Mouse (Mus musculus) ES-E14 (cell line): ENCODE data around the gene Gm10972. TPM values are rescaled to one million over a fixed set of nuclear protein-coding genes. Genes with fewer than 3 reads are reported as not detected.
"Not testable (repeated sequence)": the region's sequence is repeated elsewhere in the genome, so short reads cannot be mapped to it uniquely, and the experiment has no call there.

Source experiments
- DNase-seq: peaks from one replicate; pipeline ENCODE4 v3.0.0-alpha.2; 2013; ENCODE audit warnings: low read depth, low spot score
- H3K27ac ChIP-seq: 2 replicates; pipeline ENCODE4 v1.5.1; 2012; ENCODE audit warnings: low read depth, mild to moderate bottlenecking, low read length, moderate library complexity, mixed read lengths; ENCODE audit not compliant: poor library complexity, insufficient read depth, severe bottlenecking
- H3K36me3 ChIP-seq: 2 replicates; pipeline ENCODE4 v1.6.1; 2012; ENCODE audit warnings: mild to moderate bottlenecking, low read length, moderate library complexity, mixed read lengths; ENCODE audit not compliant: control insufficient read depth, poor library complexity, insufficient read depth, severe bottlenecking
- H3K4me1 ChIP-seq, 2 experiments: fragments of 150-350 bp in 1 of 2; sonication (generic) in 1 of 2; 2 replicates each; pipeline ENCODE4 v1.6.1; 2012; ENCODE audit warnings: low read length in 2 of 2, mild to moderate bottlenecking in 1 of 2, mixed read lengths in 1 of 2; ENCODE audit not compliant: control insufficient read depth in 2 of 2, insufficient read depth in 2 of 2, poor library complexity in 1 of 2
- H3K4me3 ChIP-seq, 2 experiments: fragments of 150-350 bp in 1 of 2; sonication (generic) in 1 of 2; 2 replicates each; pipeline ENCODE4 v1.5.1; 2012; ENCODE audit warnings: low read length in 2 of 2, low read depth in 1 of 2, mild to moderate bottlenecking in 1 of 2, mixed read lengths in 1 of 2; ENCODE audit not compliant: insufficient read depth in 1 of 2, poor library complexity in 1 of 2, severe bottlenecking in 1 of 2
- H3K9ac ChIP-seq: 2 replicates; pipeline ENCODE4 v1.6.1; 2012; ENCODE audit warnings: low read depth, mild to moderate bottlenecking, low read length, mixed read lengths; ENCODE audit not compliant: poor library complexity, insufficient read depth, severe bottlenecking
- H3K9me3 ChIP-seq: fragments of 150-350 bp; sonication (generic); 2 replicates; pipeline ENCODE4 v1.6.1; 2012; ENCODE audit warnings: low read depth, mild to moderate bottlenecking, low read length; ENCODE audit not compliant: control insufficient read depth, insufficient read depth
- in situ Hi-C, 2 experiments: fragments of 600-800 bp; cut with MboI; formaldehyde crosslinking; loops; one replicate each; pipeline ENCODE4 v1.15.1; 2025; ENCODE audit warnings: low sequenced_read_pairs in 2 of 2, inconsistent platforms in 1 of 2; ENCODE audit not compliant: unreplicated experiment in 2 of 2
- total RNA-seq: library from RNA; depleted of rRNA; stranded (reverse); fragments of 300-350 nt; gene quantifications from 2 replicates; pipeline ENCODE4 v1.2.3, GENCODE M21; 2012

Gm10972 gene
- total RNA-seq, 1 experiment, result not detected

DNA sequence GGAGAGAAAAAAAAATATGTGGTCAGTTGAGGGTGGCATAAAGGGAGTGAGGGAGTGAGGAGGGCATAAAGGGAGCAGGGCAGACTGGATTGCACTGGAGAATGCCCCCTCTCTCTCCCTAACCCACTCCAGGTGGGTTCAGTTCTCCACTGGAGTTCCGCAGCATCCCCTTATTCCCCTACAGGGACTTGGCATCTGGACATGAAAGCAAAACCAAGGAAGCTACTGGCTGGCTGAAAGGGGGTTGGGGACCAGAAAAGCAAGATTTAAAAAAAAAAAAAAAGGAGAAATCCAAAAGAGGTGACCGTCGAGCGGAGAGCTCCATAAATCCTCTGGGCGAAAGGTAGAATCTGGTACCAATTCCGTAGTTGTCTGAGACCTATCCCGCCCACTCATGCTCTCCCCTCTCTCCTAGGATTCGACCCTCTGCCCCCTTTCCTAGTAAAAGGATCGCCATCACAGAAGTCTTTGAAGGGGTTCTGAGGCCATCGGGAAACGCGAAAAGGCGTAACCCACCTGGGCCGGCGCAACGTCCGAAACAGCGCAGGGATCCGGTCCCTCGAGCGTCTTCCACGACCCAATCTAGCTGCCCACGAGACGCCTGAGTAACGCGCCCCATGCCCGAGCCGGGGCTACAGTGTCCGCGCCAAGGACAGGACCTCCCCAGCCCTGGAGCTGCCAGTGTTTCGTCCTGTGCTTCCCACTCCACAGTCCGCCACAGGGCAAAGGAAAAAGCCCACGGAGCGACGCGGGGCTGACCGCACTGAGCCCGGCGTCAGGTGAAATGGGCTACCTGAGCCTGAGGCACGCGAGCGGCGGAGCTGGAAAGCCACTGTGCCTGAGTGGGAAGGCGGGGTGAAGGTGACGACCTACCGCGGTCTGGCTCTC, 15.2 kb downstream of the Gm10972 start:
- in situ Hi-C loops, DNase-seq: not testable (repeated sequence)
- peak overlapping the region; percentile 22; the same call in 1 of the 2 replicates for H3K9ac ChIP-seq

DNA sequence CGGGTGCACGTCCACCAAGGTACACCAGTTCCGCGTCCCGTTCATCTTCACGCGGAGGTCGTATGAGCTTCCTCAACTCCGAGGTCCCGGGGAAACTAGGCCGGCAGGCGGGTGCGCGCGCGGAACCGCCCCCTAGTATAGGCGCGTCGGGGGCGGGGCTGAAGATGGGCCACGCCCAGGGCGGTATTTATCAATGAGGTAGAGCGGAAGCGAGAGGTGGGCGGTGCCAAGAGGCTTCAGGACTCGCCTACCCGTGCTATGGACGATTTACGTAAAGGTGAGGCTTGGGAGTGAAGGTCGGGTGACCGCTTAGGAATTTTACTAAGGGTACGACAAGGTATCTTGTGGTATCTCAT, 15.8 kb downstream of the Gm10972 start, which contains the start of gene Tuft1:
Gene Tuft1 (minus strand): TSS at position 133 of the 356 bp plus-strand sequence.
- not testable (repeated sequence) for H3K27ac ChIP-seq, DNase-seq

More for the DNA sequence above, 15.2 kb downstream of the Gm10972 start:
- H3K36me3 ChIP-seq, H3K9me3 ChIP-seq, H3K27ac ChIP-seq, H3K4me1 ChIP-seq: not testable (repeated sequence)
- peak overlapping the region; percentile 40 to 49 for H3K4me3 ChIP-seq

GRCm38 (mm10) chr3:94659142-94659748, 16.3 kb downstream of the Gm10972 start:
- H3K9me3 ChIP-seq, H3K27ac ChIP-seq, H3K4me1 ChIP-seq, in situ Hi-C loops, H3K36me3 ChIP-seq, H3K9ac ChIP-seq: not testable (repeated sequence)
- H3K4me3 ChIP-seq, result peak overlapping the region in 1 of 2 experiments; percentile 34; a peak in 1 of 4 replicates
- DNase-seq, result peak; percentile 28

More for the DNA sequence above, 15.8 kb downstream of the Gm10972 start, which contains the start of gene Tuft1:
- H3K4me1 ChIP-seq, in situ Hi-C loops, H3K36me3 ChIP-seq, H3K9me3 ChIP-seq: not testable (repeated sequence)
- Histone ChIP-seq H3K9ac (peak within 1 kb of the TSS; percentile 22; the same call in 1 of the 2 replicates), H3K4me3 (peak within 1 kb of the TSS; percentile 40 to 49)

- H3K4me3 ChIP-seq, in situ Hi-C loops, H3K9ac ChIP-seq, DNase-seq, H3K9me3 ChIP-seq, H3K27ac ChIP-seq, H3K36me3 ChIP-seq, H3K4me1 ChIP-seq: not testable (repeated sequence)
These were observed 17.9 kb downstream of the Gm10972 start for GRCm38 (mm10) chr3:94660841-94661240.

DNA sequence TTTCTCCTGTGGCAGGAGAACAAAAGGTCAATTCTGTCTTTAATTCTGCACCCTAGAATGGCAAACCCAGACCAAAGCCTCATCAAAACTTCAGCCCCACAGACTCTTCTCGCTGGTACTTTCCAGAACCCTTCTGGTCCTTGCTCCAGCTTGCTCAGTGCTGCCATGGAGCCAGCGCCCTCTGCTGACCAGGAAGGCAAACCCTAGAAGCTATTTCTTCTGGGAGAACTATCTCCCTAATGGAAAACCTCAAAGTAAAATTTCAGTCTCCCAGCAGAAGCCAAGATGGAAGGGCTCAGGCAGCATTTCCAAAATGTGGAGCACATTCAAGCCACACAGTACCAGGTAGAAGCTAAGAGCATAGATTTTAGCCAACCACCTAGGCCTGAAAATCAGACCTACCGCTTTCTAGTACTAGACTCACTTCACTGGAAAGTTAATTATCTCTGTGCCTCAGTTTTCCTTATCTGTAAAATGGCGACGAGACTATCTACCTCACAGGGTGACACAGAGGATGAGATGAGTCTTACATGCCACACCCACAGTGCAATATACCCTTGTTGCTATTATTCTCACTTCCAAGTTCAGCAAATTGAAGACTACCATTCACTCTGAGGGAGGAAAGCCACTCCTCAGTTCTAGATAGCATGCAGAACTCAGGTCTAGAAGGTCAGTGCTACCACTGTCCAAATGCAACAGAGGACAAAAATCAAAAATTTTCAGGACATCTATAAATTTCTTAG, 22.3 kb downstream of the Gm10972 start:
- H3K4me1 ChIP-seq, H3K27ac ChIP-seq, H3K9me3 ChIP-seq, H3K9ac ChIP-seq, in situ Hi-C loops, DNase-seq, H3K4me3 ChIP-seq, H3K36me3 ChIP-seq: not testable (repeated sequence)

DNA sequence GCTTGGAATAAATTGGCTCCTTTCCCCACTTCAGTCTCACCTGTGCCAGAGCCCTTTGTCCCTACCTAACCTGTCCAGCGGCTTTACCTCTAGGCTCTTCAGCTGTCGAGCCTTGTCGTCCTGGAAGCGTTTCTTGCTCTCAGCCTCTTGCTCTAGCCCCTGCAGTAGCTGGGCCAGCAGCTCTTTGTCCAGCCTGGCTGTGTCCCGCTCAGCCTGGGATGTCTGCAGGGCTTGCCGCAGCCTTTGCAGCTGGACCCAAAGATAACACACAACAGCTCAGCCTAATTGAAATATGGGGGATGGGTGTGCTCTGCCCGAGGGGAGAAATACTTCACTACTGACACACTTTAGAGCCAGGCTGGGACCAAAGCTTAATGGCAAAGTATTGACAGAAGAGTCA, 23.0 kb downstream of the Gm10972 start:
- H3K9ac ChIP-seq, H3K27ac ChIP-seq, H3K4me3 ChIP-seq, H3K4me1 ChIP-seq, DNase-seq, in situ Hi-C loops, H3K36me3 ChIP-seq, H3K9me3 ChIP-seq: not testable (repeated sequence)

DNA sequence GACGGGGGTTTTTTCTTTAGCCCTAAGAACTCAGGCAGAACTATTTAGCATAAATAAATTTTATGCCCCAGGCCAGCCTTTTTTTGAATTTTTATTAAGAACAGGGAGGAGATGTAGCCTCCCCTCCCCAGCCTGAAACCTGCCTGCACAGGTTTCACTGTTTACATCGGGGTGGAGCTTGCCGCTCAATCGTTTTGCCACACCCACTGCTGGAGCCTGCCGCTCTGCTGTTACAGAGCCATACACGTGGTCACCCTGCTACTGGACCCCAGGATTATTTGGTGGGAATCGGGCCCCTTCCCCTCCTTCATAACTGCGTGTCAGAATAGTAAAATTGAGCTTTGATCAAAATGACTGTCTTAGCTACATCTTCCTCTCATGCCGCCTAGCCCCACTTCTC, 32.2 kb downstream of the Gm10972 start:
- H3K27ac ChIP-seq, H3K36me3 ChIP-seq, H3K4me1 ChIP-seq, in situ Hi-C loops, H3K9me3 ChIP-seq, H3K9ac ChIP-seq, H3K4me3 ChIP-seq, DNase-seq: not testable (repeated sequence)
